ENCODE assay signal across 8 mouse cellular contexts in the genomic region with DNA sequence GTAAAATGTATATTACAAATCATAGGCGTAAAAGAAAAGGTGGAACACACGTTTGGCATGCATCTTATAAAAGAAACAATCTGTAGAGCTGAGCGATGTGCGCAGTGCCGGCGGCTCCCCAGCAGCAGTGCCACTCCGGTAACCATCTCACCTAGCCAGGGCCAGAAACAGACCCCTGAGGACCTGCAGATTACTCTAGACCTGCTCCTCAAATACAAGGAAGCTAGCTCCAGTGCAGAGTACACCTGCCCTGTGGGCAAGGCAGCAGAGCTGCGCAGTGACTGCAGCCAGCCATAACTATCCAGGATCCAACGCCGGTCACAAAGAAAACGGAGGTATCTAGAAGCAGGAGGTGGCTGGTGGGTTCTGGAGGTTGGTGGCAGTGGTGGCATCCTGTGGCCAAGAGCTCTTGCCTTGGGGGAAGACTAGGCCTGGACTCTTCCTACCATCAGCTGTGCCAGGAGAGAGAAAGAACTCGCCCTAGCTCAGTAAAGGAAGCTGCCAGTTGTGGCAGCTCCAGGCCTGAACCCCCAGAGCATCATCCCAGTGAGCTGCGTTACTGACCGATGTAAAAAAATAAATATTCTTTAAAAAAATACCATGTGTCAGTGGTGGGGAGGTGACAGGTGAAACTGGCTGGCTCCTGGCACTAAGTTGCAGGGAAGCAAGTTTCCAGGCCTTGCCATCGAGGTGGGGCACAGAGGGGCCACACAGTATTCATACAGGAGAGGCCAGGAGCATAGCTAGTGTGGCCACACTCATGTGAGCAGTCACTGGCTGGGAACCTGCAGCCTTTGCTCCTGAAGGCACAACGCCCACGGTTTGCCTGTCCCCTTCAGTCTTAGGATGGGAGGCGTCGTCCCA. TPM values are rescaled to one million over a fixed set of nuclear protein-coding genes. Genes with fewer than 3 reads are reported as not detected.
DNase-seq lines count a peak whose midpoint lies in the region; ATAC-seq lines count a peak whose summit lies in the region.

No protein-coding gene starts in this region.

- no peak for ATAC-seq in lung, embryonic 16.5 days (ENCODE audit: low read depth)
- no peak for ATAC-seq in forebrain, embryonic 14.5 days
- ATAC-seq in kidney, embryonic 16.5 days (ENCODE audit: low FRiP score, low TSS enrichment), result no peak
- no peak for ATAC-seq in neural tube, embryonic 14.5 days (ENCODE audit: low read depth)

- peak overlapping the region; percentile 48 for H3K9ac ChIP-seq in lung, embryonic 16.5 days (ENCODE audit: low read length)
- H3K9ac ChIP-seq in forebrain, embryonic 14.5 days (ENCODE audit: low read length), result peak overlapping the region; percentile 30; the same call in 1 of the 2 replicates
- H3K9ac ChIP-seq in kidney, embryonic 16.5 days (replicated peaks; ENCODE audit: low read length), result peak overlapping the region; percentile 1
- 0 out of 2 replicates have a peak overlapping the region, but pooled peaks have one; percentile 4 for H3K9ac ChIP-seq in neural tube, embryonic 14.5 days (replicated peaks; ENCODE audit: low read depth, low read length)

- H3K36me3 ChIP-seq in lung, embryonic 16.5 days (ENCODE audit: control insufficient read depth, insufficient read depth, low read length), result peaks cover 20% of the 10 kb centered on the region
- peaks cover 67% of the 10 kb centered on the region for H3K36me3 ChIP-seq in forebrain, embryonic 14.5 days (ENCODE audit: control insufficient read depth, insufficient read depth, low read length)
- peaks cover 43% of the 10 kb centered on the region for H3K36me3 ChIP-seq in kidney, embryonic 16.5 days (ENCODE audit: insufficient read depth, low read length)
- peaks cover 49% of the 10 kb centered on the region for H3K36me3 ChIP-seq in neural tube, embryonic 14.5 days (ENCODE audit: control insufficient read depth, insufficient read depth, low read length)

- no peak overlapping the region for H3K4me3 ChIP-seq in lung, embryonic 16.5 days (ENCODE audit: low read length)
- H3K4me3 ChIP-seq in forebrain, embryonic 14.5 days (ENCODE audit: low read depth, low read length), result no peak overlapping the region
- no peak overlapping the region; the same call in 1 of the 2 replicates for H3K4me3 ChIP-seq in kidney, embryonic 16.5 days (ENCODE audit: low read length)
- peak overlapping the region; percentile 47; the same call in 1 of the 2 replicates for H3K4me3 ChIP-seq in neural tube, embryonic 14.5 days (ENCODE audit: low read depth, low read length)

- no peak for DNase-seq in lung, postnatal 10 days
- DNase-seq in forebrain, embryonic 14.5 days (ENCODE audit: low spot score), result peak; percentile 9
- no peak for DNase-seq in ovary, postnatal 10 days (ENCODE audit: low spot score)
- DNase-seq in embryo, embryonic 10 days (ENCODE audit: low spot score), result no peak
- DNase-seq in urinary bladder, postnatal 36 days (ENCODE audit: low spot score in 2 of 2), result no peak

- H3K27me3 ChIP-seq in lung, embryonic 16.5 days (ENCODE audit: control insufficient read depth, insufficient read depth, low read depth, low read length), result no peaks in the 10 kb centered on the region
- no peaks in the 10 kb centered on the region for H3K27me3 ChIP-seq in forebrain, embryonic 14.5 days (replicated peaks; ENCODE audit: control insufficient read depth, insufficient read depth, low read length)
- no peaks in the 10 kb centered on the region for H3K27me3 ChIP-seq in kidney, embryonic 16.5 days (ENCODE audit: insufficient read depth, low read length)
- no peaks in the 10 kb centered on the region for H3K27me3 ChIP-seq in neural tube, embryonic 14.5 days (ENCODE audit: control insufficient read depth, insufficient read depth, low read length)

- H3K4me1 ChIP-seq in lung, embryonic 16.5 days (replicated peaks; ENCODE audit: control insufficient read depth, insufficient read depth, low read length), result peaks cover 8% of the 10 kb centered on the region
- peaks cover 7% of the 10 kb centered on the region for H3K4me1 ChIP-seq in forebrain, embryonic 14.5 days (ENCODE audit: control insufficient read depth, insufficient read depth, low read length)
- H3K4me1 ChIP-seq in kidney, embryonic 16.5 days (ENCODE audit: insufficient read depth, low read length), result peaks cover 11% of the 10 kb centered on the region
- H3K4me1 ChIP-seq in neural tube, embryonic 14.5 days (ENCODE audit: control insufficient read depth, insufficient read depth, low read length), result peaks cover 19% of the 10 kb centered on the region

- H3K4me2 ChIP-seq in lung, embryonic 16.5 days (ENCODE audit: low read depth, low read length), result peak overlapping the region; percentile 49
- H3K4me2 ChIP-seq in forebrain, embryonic 14.5 days (ENCODE audit: low read length), result peak overlapping the region; percentile 39; the same call in 1 of the 2 replicates
- H3K4me2 ChIP-seq in kidney, embryonic 16.5 days (replicated peaks; ENCODE audit: low read depth, low read length), result peak overlapping the region; percentile 41
- peak overlapping the region; percentile 93; the same call in 1 of the 2 replicates for H3K4me2 ChIP-seq in neural tube, embryonic 14.5 days (ENCODE audit: low read depth, low read length)

- no peaks in the 10 kb centered on the region for H3K9me3 ChIP-seq in lung, embryonic 16.5 days (ENCODE audit: control insufficient read depth, low read length)
- no peaks in the 10 kb centered on the region for H3K9me3 ChIP-seq in forebrain, embryonic 14.5 days (replicated peaks; ENCODE audit: control insufficient read depth, low read length)
- H3K9me3 ChIP-seq in kidney, embryonic 16.5 days (ENCODE audit: low read length), result no peaks in the 10 kb centered on the region
- H3K9me3 ChIP-seq in neural tube, embryonic 14.5 days (ENCODE audit: control insufficient read depth, low read length), result no peaks in the 10 kb centered on the region

- peak overlapping the region; percentile 59 for H3K27ac ChIP-seq in lung, embryonic 16.5 days (ENCODE audit: low read length)
- no peak overlapping the region; the same call in 1 of the 2 replicates for H3K27ac ChIP-seq in forebrain, embryonic 14.5 days (ENCODE audit: low read depth, low read length)
- peak overlapping the region; percentile 61 for H3K27ac ChIP-seq in kidney, embryonic 16.5 days (ENCODE audit: low read length)
- 0 out of 2 replicates have a peak overlapping the region, but pooled peaks have one; percentile 39 for H3K27ac ChIP-seq in neural tube, embryonic 14.5 days (ENCODE audit: low read depth, low read length)

- WGBS in lung, embryonic 16.5 days, result 84% methylated on average over 19 of the region's 19 CpGs
- WGBS in forebrain, embryonic 14.5 days, result 88% methylated on average over 19 of the region's 19 CpGs
- WGBS in kidney, embryonic 16.5 days, result 88% methylated on average over 19 of the region's 19 CpGs
- WGBS in neural tube, embryonic 14.5 days, result 88% methylated on average over 19 of the region's 19 CpGs

RNA-seq across cellular contexts. Expression of a gene that starts 0.9 kb away (rescaled TPM):
- polyA plus RNA-seq in lung, embryonic 16.5 days (2015; fragmentation: Nextera tagmentation; extraction: Ambion mirVana), result 284 and 297 TPM in 2 replicates
- 355 and 398 TPM in 2 replicates for polyA plus RNA-seq in forebrain, embryonic 14.5 days (2014; fragmentation: Nextera tagmentation; extraction: Ambion mirVana)
- polyA plus RNA-seq in kidney, embryonic 16.5 days (2015; fragmentation: Nextera tagmentation; extraction: Ambion mirVana), result 361 and 376 TPM in 2 replicates
- 337 and 352 TPM in 2 replicates for polyA plus RNA-seq in neural tube, embryonic 14.5 days (2014; fragmentation: Nextera tagmentation; extraction: Ambion mirVana)

RNA-seq across cellular contexts. Expression of a gene that starts 16.4 kb away (rescaled TPM):
- 52.6 and 52.7 TPM in 2 replicates for polyA plus RNA-seq in lung, embryonic 16.5 days (2015; fragmentation: Nextera tagmentation; extraction: Ambion mirVana)
- polyA plus RNA-seq in forebrain, embryonic 14.5 days (2014; fragmentation: Nextera tagmentation; extraction: Ambion mirVana), result 12.1 and 14.4 TPM in 2 replicates
- 61.8 and 62.4 TPM in 2 replicates for polyA plus RNA-seq in kidney, embryonic 16.5 days (2015; fragmentation: Nextera tagmentation; extraction: Ambion mirVana)
- polyA plus RNA-seq in neural tube, embryonic 14.5 days (2014; fragmentation: Nextera tagmentation; extraction: Ambion mirVana), result 10.8 and 16.1 TPM in 2 replicates

RNA-seq across cellular contexts. Expression of a gene that starts 28.2 kb away (rescaled TPM):
- polyA plus RNA-seq in lung, embryonic 16.5 days (2015; fragmentation: Nextera tagmentation; extraction: Ambion mirVana), result 57.3 and 63.6 TPM in 2 replicates
- 5.2 and 6.2 TPM in 2 replicates for polyA plus RNA-seq in forebrain, embryonic 14.5 days (2014; fragmentation: Nextera tagmentation; extraction: Ambion mirVana)
- polyA plus RNA-seq in kidney, embryonic 16.5 days (2015; fragmentation: Nextera tagmentation; extraction: Ambion mirVana), result 22.3 and 24.1 TPM in 2 replicates
- 7.4 and 7.6 TPM in 2 replicates for polyA plus RNA-seq in neural tube, embryonic 14.5 days (2014; fragmentation: Nextera tagmentation; extraction: Ambion mirVana)

RNA-seq across cellular contexts. Expression of a gene that starts 30.0 kb away (rescaled TPM):
- 0.08 TPM in 1 of 2 replicates, not detected in the other for polyA plus RNA-seq in lung, embryonic 16.5 days (2015; fragmentation: Nextera tagmentation; extraction: Ambion mirVana)
- polyA plus RNA-seq in forebrain, embryonic 14.5 days (2014; fragmentation: Nextera tagmentation; extraction: Ambion mirVana), result 0.10 and 0.13 TPM in 2 replicates
- 0.08 TPM in 1 of 2 replicates, not detected in the other for polyA plus RNA-seq in kidney, embryonic 16.5 days (2015; fragmentation: Nextera tagmentation; extraction: Ambion mirVana)
- polyA plus RNA-seq in neural tube, embryonic 14.5 days (2014; fragmentation: Nextera tagmentation; extraction: Ambion mirVana), result 0.12 and 0.13 TPM in 2 replicates

RNA-seq across cellular contexts. Expression of a gene that starts 46.6 kb away (rescaled TPM):
- polyA plus RNA-seq in lung, embryonic 16.5 days (2015; fragmentation: Nextera tagmentation; extraction: Ambion mirVana), result 43.0 and 43.2 TPM in 2 replicates
- 30.4 and 44.6 TPM in 2 replicates for polyA plus RNA-seq in forebrain, embryonic 14.5 days (2014; fragmentation: Nextera tagmentation; extraction: Ambion mirVana)
- polyA plus RNA-seq in kidney, embryonic 16.5 days (2015; fragmentation: Nextera tagmentation; extraction: Ambion mirVana), result 52.6 and 54.0 TPM in 2 replicates
- 60.3 and 61.5 TPM in 2 replicates for polyA plus RNA-seq in neural tube, embryonic 14.5 days (2014; fragmentation: Nextera tagmentation; extraction: Ambion mirVana)

Comparison
In these comparisons a context has a peak if more than half of its experiments do, and no peak if none do; other contexts are left out.
1. H3K4me2 ChIP-seq: peak in every context shown above with its lines; median percentile 93 in neural tube, embryonic 14.5 days; 49 in lung, embryonic 16.5 days; 41 in kidney, embryonic 16.5 days; 39 in forebrain, embryonic 14.5 days.